Mouse (Mus musculus): ENCODE results near the gene Cemip2.

DNA sequence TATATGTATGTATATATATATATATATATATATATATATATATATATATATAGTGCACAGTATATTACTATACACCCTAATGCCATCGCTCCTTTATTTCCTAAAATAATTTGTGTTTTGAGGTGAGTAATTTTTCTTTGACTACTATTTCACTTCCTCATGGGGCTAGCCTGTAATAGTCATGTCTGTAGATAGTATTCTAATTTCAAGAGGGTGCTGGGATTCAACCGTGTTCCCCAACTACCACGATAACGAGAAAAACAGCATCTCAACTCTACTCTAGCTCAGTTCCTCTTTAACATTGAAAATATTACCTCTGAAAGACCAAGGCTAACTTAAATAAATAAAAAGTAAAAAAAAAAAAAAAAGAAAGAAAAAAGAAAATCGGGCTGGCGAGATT is 49.8 kb upstream of the Cemip2 start:
- TF ChIP-seq CTCF (IDR thresholded peaks at IDR 0.05; ENCODE audit: control insufficient read depth, insufficient read depth, insufficient read length) = no peak
- TF ChIP-seq CEBPB (IDR thresholded peaks at IDR 0.05; ENCODE audit: low read depth) = no peak
- TF ChIP-seq USF1 (IDR thresholded peaks at IDR 0.05; ENCODE audit: low read depth) = no peak
- TF ChIP-seq MYOG (IDR thresholded peaks at IDR 0.05; ENCODE audit: control insufficient read depth, extremely low read depth, insufficient read length) = no peak
